Mouse (Mus musculus) liver, postnatal 0 days (tissue): Measurements from ENCODE around the gene Cipc. TPM values are rescaled to one million over a fixed set of nuclear protein-coding genes. Genes with fewer than 3 reads are reported as not detected.
A peak's percentile ranks its signal among the peaks of the same experiment; 100 is the strongest.

Experiments used
- ATAC-seq: fragments of 200-750 bp; cut with Nextera tagmentation; 2 replicates; pipeline ENCODE4 v1.8.0; 2017; ENCODE audit warnings: mild to moderate bottlenecking, moderate library complexity
- DNase-seq: peaks from one replicate; pipeline ENCODE4 v3.0.0-alpha.2; 2016
- H3K27ac ChIP-seq: fragments of 300-500 bp; sonication (generic); 2 replicates; pipeline ENCODE4 v1.5.1; 2014; ENCODE audit warnings: antibody characterized with exemption, moderate library complexity, mild to moderate bottlenecking, low read depth
- H3K27me3 ChIP-seq: fragments of 300-500 bp; sonication (generic); 2 replicates; pipeline ENCODE4 v1.6.1; 2014; ENCODE audit warnings: low read length, control low read depth, mixed read lengths; ENCODE audit not compliant: insufficient read depth
- H3K36me3 ChIP-seq: fragments of 300-500 bp; sonication (generic); replicated peaks from 2 replicates; pipeline ENCODE4 v1.6.1; 2014; ENCODE audit warnings: mild to moderate bottlenecking, control low read depth, low read length, moderate library complexity, mixed read lengths; ENCODE audit not compliant: insufficient read depth
- H3K4me1 ChIP-seq: fragments of 300-500 bp; sonication (generic); 2 replicates; pipeline ENCODE4 v1.6.1; 2014; ENCODE audit warnings: antibody characterized with exemption, mild to moderate bottlenecking, control low read depth; ENCODE audit not compliant: insufficient read depth
- H3K4me2 ChIP-seq: fragments of 300-500 bp; sonication (generic); 2 replicates; pipeline ENCODE4 v1.6.1; 2014; ENCODE audit warnings: low read depth, mild to moderate bottlenecking, low read length, moderate library complexity, mixed read lengths
- H3K4me3 ChIP-seq: fragments of 300-500 bp; sonication (generic); 2 replicates; pipeline ENCODE4 v1.5.1; 2014; ENCODE audit warnings: low read depth, low read length
- H3K9ac ChIP-seq: fragments of 300-500 bp; sonication (generic); replicated peaks from 2 replicates; pipeline ENCODE4 v1.6.1; 2014; ENCODE audit warnings: mild to moderate bottlenecking, moderate library complexity
- H3K9me3 ChIP-seq: fragments of 300-500 bp; sonication (generic); 2 replicates; pipeline ENCODE4 v1.6.1; 2016; ENCODE audit warnings: mild to moderate bottlenecking, control low read depth, low read length, mixed read lengths
- CTCF ChIP-seq: sonication (generic); IDR thresholded peaks from 2 replicates; pipeline ENCODE4 v1.5.1; 2016; ENCODE audit warnings: antibody characterized with exemption, low read depth
- EP300 ChIP-seq: IDR thresholded peaks from 2 replicates; pipeline ENCODE4 v1.6.1; 2016; ENCODE audit warnings: antibody characterized with exemption, low read depth, mild to moderate bottlenecking
- WGBS: fragments of 180-500 bp; shearing (Covaris S2); extraction: QIAGEN DNeasy Blood & Tissue Kit; methylation state at CpG from one replicate; pipeline ENCODE4 v1.1.7; 2014; ENCODE audit not compliant: insufficient replicate concordance; 5-methylcytosine and 5-hydroxymethylcytosine counted together
- polyA plus RNA-seq: library from polyadenylated mRNA; unstranded; fragments of >200 nt; fragmentation: Nextera tagmentation; extraction: Ambion mirVana; gene quantifications from 2 replicates; pipeline ENCODE4 v1.2.1, GENCODE M21; 2015

Cipc gene
- polyA plus RNA-seq, 1 experiment from 2014 or later = 4.7 TPM

DNA sequence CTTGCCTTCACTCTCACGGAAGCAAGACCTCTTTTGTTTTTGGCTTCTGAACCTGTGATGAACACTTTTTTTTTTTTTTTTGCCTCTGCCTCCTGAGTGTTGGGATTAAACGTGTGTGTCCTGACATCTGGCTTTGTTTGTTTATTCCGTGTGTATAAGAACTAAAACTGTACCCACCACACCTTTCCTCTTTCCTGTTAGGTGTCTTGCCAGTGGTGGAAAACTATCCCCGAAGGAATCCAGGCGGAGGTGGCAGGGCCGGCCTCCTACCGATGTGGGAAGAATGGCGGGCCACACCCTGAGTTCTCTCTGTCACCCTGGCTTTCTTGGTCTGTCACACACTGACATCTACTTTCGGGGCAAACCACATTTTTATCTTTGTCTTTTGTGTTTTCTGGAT, 8.3 kb upstream of the Cipc start:
- Histone ChIP-seq H3K36me3 (no peaks in the 10 kb centered on the region), H3K9ac (no peak overlapping the region), H3K4me1 (no peaks in the 10 kb centered on the region), H3K27me3 (no peaks in the 10 kb centered on the region), H3K4me3 (no peak overlapping the region), H3K27ac (no peak overlapping the region), H3K9me3 (no peaks in the 10 kb centered on the region), H3K4me2 (no peak overlapping the region)
- DNase-seq (no peak), ATAC-seq (no peak)
- TF ChIP-seq CTCF = no peak
- TF ChIP-seq EP300 = no peak
- 57% methylated on average over 9 of the region's 9 CpGs for WGBS

DNA sequence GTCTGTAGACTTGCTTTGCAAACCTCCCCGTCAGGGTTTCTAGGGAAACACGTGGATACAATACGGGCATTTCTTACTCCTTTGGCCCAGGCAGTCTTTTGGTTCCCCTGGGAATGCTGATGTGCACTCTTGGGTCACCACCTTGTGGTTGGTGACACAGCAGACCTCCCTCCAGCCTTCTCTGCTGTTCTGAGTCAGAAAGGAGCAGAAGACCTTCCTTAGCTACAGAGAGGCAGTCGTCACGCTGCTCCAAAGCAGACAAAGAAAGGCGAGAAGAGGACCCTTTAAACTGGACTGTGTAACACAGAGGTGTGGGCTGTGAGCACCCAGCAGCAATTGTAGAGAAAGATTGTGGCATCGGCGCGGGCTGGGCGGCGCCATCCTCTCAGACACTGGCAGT, 5.7 kb upstream of the Cipc start:
- no peak for ATAC-seq
- no peak for TF ChIP-seq CTCF
- TF ChIP-seq EP300 = no peak

DNA sequence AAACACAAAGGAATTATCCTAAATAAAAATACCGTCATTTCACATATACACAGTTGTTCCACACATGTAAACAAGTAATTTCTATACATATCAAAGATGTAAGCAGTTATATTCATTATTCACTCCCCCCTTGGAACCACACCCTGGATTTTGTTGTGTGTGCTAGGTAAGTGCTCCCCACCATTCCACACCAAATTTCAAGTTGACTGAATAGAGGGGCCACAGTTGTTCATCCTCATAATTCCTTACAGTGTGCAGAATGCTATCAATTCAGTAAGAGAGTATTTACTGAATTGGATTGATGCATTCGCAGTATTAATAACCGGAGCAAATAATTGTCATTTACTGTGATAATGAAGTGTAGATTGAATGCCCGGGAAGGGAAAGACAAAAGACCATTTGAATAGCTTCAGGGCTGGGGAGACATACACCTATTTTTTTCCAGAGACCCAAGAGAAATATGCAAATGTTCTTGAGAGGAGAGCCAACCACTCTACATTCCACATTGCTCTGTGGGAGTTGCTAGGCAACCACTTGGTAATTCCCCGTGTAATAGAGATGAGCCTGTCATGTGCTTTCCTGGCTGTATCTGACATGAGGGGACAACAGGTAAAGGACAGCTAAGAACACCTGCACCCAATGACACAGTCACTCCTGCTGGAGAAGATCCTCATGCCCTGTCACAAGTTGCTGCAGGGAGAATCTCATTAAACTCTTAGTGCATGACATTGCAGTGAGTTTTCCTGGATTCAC, 4.9 kb upstream of the Cipc start:
- Histone ChIP-seq H3K36me3 (no peaks in the 10 kb centered on the region), H3K4me2 (no peak overlapping the region), H3K4me1 (peaks cover 6% of the 10 kb centered on the region; the same call in 1 of the 2 replicates), H3K9ac (no peak overlapping the region), H3K9me3 (no peaks in the 10 kb centered on the region), H3K27ac (no peak overlapping the region), H3K27me3 (no peaks in the 10 kb centered on the region), H3K4me3 (no peak overlapping the region)
- no peak for DNase-seq
- TF ChIP-seq EP300 (no peak), CTCF (no peak)
- no peak for ATAC-seq
- WGBS = 60% methylated on average over 5 of the region's 5 CpGs

More for the DNA sequence above, 5.7 kb upstream of the Cipc start:
- Histone ChIP-seq H3K4me2 (no peak overlapping the region), H3K36me3 (no peaks in the 10 kb centered on the region), H3K27me3 (no peaks in the 10 kb centered on the region), H3K27ac (no peak overlapping the region), H3K9ac (no peak overlapping the region), H3K4me3 (no peak overlapping the region), H3K9me3 (no peaks in the 10 kb centered on the region), H3K4me1 (peaks cover 5% of the 10 kb centered on the region; the same call in 1 of the 2 replicates)
- DNase-seq = no peak
- WGBS = 59% methylated on average over 11 of the region's 11 CpGs

DNA sequence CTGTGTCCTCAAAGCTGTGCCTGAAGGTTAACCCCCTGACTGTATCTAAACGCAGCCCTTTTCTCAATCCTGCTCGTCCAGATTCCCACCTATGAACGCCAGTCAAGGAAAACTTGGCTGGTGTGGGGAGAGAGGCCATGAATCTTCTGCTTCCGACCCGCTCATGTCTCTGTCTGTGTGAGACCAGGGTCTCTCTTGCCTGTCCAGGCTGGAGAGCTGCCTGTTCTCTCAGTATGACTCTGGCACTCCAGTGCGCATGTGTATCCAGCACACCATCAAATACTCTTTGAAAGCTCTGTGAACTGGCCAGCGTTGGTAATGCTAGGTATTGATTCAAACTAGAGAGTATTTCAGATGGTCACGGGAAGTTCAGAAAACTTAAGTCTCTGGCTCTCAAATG, 3.4 kb upstream of the Cipc start:
- 82% methylated on average over 8 of the region's 8 CpGs for WGBS
- Histone ChIP-seq H3K36me3 (no peaks in the 10 kb centered on the region), H3K4me2 (no peak overlapping the region), H3K4me3 (no peak overlapping the region), H3K27me3 (no peaks in the 10 kb centered on the region), H3K27ac (no peak overlapping the region), H3K4me1 (peaks cover 12% of the 10 kb centered on the region), H3K9ac (no peak overlapping the region), H3K9me3 (no peaks in the 10 kb centered on the region)
- DNase-seq (no peak), ATAC-seq (no peak)
- TF ChIP-seq EP300 (no peak), CTCF (no peak)

DNA sequence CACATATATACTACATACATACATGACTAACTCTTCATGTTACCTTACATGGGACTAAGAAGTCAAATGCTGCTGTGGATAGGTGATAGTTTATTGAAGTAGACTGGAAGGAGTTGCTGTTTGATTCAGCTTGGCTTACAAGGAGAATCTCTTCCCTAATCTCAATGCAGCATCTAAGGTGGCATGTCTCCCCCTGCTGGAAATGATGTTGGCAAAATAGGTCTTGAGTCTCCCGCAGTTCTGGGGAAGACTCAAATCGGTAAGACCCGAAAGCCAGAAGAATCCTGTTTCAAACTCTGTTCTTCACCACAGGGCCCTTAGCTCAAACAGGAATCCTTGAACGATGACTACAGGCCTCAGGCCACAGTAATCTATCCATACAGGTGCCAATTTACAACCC, 1.7 kb upstream of the Cipc start:
- DNase-seq = peak; percentile 42
- H3K36me3 ChIP-seq = no peaks in the 10 kb centered on the region
- 9% methylated on average over 4 of the region's 4 CpGs for WGBS

DNA sequence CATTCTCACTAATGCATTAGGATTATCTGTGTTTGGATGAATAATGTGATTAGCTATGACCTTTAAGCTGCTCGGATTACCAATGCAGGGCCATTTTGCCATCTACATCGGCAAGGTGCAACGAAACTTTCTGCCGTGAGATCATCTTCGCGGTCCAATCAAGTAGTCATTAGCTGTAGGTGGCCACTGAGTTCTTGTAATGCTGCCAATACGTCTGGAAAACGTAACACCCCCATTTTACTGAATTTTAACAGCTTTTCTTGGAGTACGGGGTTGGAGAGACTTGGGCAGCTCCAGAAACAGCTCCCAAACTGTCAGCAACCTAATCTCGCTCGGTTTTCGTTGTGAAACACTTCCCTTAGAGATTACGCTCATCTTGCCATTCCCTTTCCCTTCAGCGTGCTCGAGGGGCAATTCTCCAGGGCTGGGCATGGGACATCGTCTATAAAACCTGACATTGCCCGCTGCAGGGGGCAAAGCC, 502 bp upstream of the Cipc start:
- Histone ChIP-seq H3K9me3 (no peaks in the 10 kb centered on the region), H3K36me3 (no peaks in the 10 kb centered on the region), H3K9ac (peak overlapping the region; percentile 89), H3K4me1 (peaks cover 20% of the 10 kb centered on the region), H3K27ac (peak overlapping the region; percentile 100), H3K4me2 (peak overlapping the region; percentile 94), H3K4me3 (peak overlapping the region; percentile 87), H3K27me3 (no peaks in the 10 kb centered on the region)
- whole genome bisulfite sequencing = 1% methylated on average over 17 of the region's 17 CpGs
- ATAC-seq = no peak
- TF ChIP-seq EP300 = no peak
- no peak for TF ChIP-seq CTCF
- no peak for DNase-seq

More for the DNA sequence above, 1.7 kb upstream of the Cipc start:
- Histone ChIP-seq H3K27ac (no peak overlapping the region), H3K4me1 (peaks cover 20% of the 10 kb centered on the region), H3K4me2 (no peak overlapping the region), H3K9me3 (no peaks in the 10 kb centered on the region), H3K9ac (no peak overlapping the region), H3K4me3 (no peak overlapping the region), H3K27me3 (no peaks in the 10 kb centered on the region)
- ATAC-seq = no peak
- TF ChIP-seq EP300 (no peak), CTCF (peak; percentile 79)
